In genomic region chr5:133365771-133366170, GRCm38 (mm10) we compare ENCODE assay signal across 10 mouse cellular contexts.
A peak's percentile ranks its signal among the peaks of the same experiment; 100 is the strongest.
DNase-seq lines count a peak whose midpoint lies in the region; ATAC-seq lines count a peak whose summit lies in the region.
"Had no signal": no experiment of that assay in that cellular context is flagged by ENCODE, and none has a peak within 500 bp of the region (broad histone marks: within the 10 kb centered on the region; RNA-seq: fewer than 3 reads in every experiment).

No protein-coding gene starts in this region.

- H3K9me3 ChIP-seq in forebrain, embryonic 15.5 days = no peaks in the 10 kb centered on the region

- peak; percentile 69 for ATAC-seq in forebrain, embryonic 15.5 days (replicated peaks)

- peaks cover 17% of the 10 kb centered on the region for H3K4me1 ChIP-seq in forebrain, embryonic 15.5 days

- DNase-seq in cerebellum, postnatal 14 days = peak; percentile 72 to 88
- DNase-seq in cerebellum, adult 9-11 months = no peak
- DNase-seq in layer of hippocampus, postnatal 14 days (ENCODE audit: low spot score in 2 of 2) = peak; percentile 53 to 76
- DNase-seq in right cerebral cortex, adult 18-20 months = peak; percentile 60
- no peak for DNase-seq in lung, postnatal 36 days
- DNase-seq in thymus, adult 18-20 months = no peak
- no peak for DNase-seq in adrenal gland, adult 8-10 months
- DNase-seq: heart, adult 2 months; lung, embryonic 14.5 days had no signal

- H3K9ac ChIP-seq in forebrain, embryonic 15.5 days (replicated peaks) = no peak overlapping the region
- H3K9ac ChIP-seq: lung, embryonic 14.5 days had no signal

- WGBS in forebrain, embryonic 15.5 days = 61% methylated on average over 3 of the region's 3 CpGs

- no peaks in the 10 kb centered on the region for H3K27me3 ChIP-seq in forebrain, embryonic 15.5 days

- H3K4me3 ChIP-seq in forebrain, embryonic 15.5 days = no peak overlapping the region
- H3K4me3 ChIP-seq: heart, adult 2 months had no signal

- no peak overlapping the region for H3K4me2 ChIP-seq in forebrain, embryonic 15.5 days (replicated peaks)
- H3K4me2 ChIP-seq: lung, embryonic 14.5 days had no signal

- H3K27ac ChIP-seq in forebrain, embryonic 15.5 days (replicated peaks) = peak overlapping the region; percentile 58; the same call in 1 of the 2 replicates
- H3K27ac ChIP-seq: heart, adult 2 months had no signal

- no peaks in the 10 kb centered on the region for H3K36me3 ChIP-seq in forebrain, embryonic 15.5 days

Comparison
In these comparisons a context has a peak if more than half of its experiments do, and no peak if none do; other contexts are left out.
1. DNase-seq: peak in cerebellum, postnatal 14 days (2 of 2), layer of hippocampus, postnatal 14 days (2 of 2) and right cerebral cortex, adult 18-20 months (single experiment); none in cerebellum, adult 9-11 months (single experiment), lung, postnatal 36 days (single experiment), thymus, adult 18-20 months (0 of 2) and adrenal gland, adult 8-10 months (single experiment).